Mouse (Mus musculus): Measurements from ENCODE around the gene Rps25.
"Not testable (repeated sequence)": the region's sequence is repeated elsewhere in the genome, so short reads cannot be mapped to it uniquely, and the experiment has no call there.

Gene Rps25

DNA sequence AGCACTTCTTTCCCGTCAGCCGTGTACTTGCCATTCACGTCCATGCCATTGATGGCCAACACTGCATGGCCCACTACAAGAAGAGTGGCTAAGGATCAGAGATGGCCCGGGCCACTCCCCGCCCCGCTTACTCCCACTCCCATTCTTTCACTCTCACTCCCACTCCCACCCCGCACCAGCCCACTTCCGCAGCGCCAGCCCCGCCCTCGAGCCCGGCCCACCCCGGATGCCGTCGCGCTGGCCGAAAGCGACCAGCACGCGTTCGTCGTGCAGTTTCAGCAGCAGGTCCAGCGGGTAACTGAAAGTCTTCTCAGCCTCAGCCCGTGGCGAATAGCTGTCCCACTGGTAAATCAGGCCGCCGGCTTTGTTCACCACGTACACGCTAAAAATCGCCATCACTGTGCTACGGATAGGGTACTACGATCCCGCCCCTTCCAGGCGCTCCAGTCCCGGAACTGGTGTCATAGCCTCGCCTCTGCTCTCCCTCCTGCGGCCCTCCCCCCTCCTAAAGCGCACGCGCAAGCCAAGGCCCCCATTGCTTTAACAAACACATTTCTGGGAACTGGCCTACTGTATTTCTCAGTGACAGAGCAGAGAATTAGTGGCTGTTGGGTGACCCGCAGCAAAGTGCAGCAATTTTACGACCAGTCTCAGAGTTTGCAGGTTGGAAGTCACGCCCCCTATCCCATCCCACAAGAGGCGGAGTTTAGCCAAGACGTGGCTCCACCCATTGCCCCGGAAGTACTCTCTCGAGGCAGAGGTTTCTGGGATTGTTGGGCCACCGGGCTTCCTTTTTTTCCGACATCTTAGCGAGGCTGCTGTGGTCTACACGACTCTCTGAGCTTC, at the start of gene Rps25, which contains the start of gene Trappc4:
TSS of gene Rps25 (plus strand) at position 234 of the 846 bp plus-strand sequence.
TSS of gene Trappc4 (minus strand) at position 695 of the 846 bp plus-strand sequence.
- peak; percentile 92 for DNase-seq (ENCODE audit: low read depth)

DNA sequence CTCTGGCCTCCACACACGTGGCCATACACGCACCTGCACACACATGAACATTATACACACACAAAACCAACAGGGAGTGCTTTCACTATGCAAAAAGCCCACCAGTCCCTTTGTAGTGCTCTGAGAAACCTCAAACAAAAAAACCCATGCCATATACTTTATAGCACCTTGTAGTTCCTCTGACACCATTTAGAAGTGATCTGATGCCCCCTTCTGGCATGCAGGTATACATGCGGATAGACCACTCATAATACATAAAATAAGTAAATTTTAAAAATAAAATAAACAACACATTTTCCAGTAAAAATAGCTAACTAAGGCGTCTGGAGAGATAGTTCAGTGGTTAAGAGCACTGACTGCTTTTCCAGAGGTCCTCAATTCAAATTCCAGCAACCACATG, 49.7 kb upstream of the Rps25 start:
- DNase-seq (ENCODE audit: low read depth): no peak

DNA sequence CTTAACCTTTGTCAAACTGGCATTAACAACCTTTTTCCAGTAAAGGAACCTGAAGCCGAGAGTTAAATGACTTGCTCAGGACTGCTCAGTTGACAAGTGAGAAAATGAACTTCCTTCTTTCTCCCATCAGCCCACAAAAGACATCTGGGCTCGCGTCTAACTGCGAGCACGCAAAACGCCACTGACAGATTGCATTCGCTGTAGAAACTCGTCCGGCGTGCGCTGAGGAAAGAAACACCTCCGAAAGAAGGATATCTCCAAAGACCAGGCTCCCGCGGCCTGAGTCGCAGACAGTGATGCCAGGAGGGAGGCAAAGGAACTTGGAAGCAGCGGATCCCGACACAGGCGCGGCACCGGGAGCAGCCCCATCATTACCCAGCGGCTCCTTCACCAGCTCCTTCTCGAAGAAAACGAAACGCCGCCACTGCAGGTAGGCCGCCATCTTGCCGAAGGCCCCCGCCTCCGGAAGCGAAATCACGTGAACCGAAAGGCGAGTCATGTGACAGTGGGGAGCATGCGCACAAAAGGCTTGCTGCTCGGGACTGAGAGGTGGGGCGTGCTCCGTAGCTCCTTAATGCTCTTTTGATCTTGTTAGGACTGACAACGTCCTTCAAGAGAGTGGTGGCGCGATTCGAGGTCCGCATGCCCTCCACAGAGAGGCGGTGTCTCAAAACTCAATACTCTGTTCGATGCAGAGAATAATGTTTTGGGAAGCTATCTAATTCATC, 45.6 kb upstream of the Rps25 start, which contains the start of gene Vps11:
TSS of gene Vps11 (minus strand) at position 481 of the 728 bp plus-strand sequence.
- DNase-seq (ENCODE audit: low read depth): peak; percentile 98

DNA sequence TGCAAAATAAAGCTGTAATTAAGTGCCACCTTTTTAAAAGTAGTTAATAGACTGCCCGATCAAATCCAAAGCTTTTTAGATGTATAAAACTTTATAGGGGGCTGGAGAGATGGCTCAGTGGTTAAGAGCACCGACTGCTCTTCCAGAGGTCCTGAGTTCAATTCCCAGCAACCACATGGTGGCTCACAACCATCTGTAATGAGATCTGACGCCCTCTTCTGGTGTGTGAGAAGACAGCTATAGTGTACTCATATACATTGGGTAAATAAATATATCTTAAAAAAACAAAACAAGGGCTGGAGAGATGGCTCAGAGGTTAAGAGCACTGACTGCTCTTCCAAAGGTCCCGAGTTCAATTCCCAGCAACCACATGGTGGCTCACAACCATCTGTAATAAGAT, 45.0 kb upstream of the Rps25 start:
- DNase-seq (ENCODE audit: low read depth): not testable (repeated sequence)

DNA sequence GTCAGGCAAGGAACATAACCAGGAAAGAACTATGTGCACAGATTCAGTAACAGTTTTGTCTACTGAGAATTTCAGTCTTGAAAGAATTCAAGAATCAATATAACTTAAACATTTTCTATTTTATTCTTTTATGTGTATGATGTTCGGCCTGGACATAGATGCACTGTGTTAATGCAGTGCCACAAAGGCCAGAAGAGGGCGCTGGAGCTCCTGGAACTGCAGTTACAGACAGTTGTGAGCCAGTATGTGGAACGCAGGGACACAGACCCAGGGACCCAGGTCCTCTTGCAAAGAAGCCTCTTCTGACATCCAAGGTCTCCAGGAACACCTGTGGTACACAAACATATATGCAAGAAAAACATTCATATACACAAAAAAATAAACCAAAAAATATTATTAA, 42.5 kb upstream of the Rps25 start:
- peak; percentile 35 for DNase-seq (ENCODE audit: low read depth)

DNA sequence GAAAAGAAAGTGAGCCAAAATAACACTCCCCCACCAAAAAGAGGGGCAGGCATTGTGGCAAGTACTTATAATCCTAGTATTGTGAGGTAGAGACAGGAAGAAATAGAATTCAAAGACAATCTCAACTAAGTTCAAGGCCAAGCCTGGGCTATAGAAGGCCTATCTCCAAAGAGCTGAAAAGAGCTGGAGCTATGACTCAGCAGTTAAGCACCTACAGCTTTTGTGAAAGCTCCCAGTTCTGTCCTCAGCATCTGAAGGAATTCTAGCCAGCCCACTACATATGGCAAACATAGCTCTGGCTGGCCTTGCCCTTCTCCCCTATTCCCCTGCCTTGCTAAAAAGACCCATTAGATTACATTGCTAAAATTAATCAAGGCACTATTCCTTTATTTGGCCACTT, 33.6 kb upstream of the Rps25 start:
- no peak for DNase-seq (ENCODE audit: low read depth)

DNA sequence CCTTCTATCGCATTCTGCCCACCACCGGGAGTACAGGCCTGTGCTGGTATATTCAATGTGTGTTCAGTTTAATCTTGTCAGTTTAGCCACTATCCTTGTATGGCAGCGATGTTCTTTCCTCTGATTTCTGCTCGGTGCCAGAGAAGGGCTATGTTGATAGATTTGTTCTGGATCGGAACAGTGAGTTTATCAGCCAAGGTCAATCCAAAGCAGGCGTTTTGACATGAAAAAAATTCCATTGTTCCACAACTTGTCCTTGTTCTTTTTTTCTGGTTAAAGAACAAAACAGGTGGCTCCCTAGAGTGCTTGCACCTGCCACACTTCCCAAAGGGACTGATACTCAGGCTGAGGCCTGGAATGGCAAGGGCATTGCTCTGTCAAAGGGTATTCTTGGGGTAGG, 30.8 kb upstream of the Rps25 start:
- no peak for DNase-seq (ENCODE audit: low read depth)

DNA sequence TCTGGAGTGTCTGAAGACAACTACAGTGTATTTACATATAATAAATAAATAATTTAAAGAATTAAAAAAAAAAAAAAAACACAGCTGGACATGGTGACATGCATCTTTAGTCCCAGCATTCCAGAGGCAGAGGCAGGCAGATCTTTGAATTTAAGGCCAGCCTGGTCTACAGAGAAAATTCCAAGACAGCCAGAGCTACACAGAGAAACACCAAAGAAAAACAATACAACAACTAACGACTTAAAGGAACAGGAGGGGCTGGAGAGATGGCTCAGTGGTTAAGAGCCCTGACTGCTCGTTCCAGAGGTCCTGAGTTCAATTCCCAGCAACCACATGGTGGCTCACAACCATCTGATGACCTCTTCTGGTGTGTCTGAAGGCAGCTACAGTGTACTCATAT, 29.6 kb upstream of the Rps25 start:
- DNase-seq (ENCODE audit: low read depth): not testable (repeated sequence)

DNA sequence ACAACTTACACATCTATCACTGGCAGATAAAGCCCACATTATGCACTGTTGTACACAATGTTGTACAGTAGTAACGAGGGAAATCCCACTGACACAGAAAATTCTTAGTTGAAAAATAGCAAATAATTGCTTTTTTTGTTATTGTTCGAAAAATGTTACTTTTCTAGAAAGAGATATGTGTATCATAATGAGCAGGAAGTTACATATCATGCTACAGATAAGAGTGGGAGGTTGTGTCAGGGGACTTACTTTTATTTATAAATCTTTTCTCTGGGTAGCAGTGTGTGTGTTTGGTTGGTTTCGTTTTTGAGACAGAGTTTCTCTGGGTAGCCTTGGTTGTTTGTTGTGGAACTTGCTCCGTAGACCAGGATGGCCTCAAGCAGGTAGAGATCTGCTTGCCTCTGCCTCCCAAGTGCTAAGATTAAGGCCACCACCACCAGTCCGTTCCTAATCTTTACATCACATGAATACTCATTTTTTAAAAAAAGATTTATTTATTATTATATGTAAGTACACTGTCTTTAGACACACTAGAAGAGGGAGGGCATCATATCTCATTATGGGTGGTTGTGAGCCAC, 28.7 kb upstream of the Rps25 start:
- DNase-seq (ENCODE audit: low read depth): no peak

DNA sequence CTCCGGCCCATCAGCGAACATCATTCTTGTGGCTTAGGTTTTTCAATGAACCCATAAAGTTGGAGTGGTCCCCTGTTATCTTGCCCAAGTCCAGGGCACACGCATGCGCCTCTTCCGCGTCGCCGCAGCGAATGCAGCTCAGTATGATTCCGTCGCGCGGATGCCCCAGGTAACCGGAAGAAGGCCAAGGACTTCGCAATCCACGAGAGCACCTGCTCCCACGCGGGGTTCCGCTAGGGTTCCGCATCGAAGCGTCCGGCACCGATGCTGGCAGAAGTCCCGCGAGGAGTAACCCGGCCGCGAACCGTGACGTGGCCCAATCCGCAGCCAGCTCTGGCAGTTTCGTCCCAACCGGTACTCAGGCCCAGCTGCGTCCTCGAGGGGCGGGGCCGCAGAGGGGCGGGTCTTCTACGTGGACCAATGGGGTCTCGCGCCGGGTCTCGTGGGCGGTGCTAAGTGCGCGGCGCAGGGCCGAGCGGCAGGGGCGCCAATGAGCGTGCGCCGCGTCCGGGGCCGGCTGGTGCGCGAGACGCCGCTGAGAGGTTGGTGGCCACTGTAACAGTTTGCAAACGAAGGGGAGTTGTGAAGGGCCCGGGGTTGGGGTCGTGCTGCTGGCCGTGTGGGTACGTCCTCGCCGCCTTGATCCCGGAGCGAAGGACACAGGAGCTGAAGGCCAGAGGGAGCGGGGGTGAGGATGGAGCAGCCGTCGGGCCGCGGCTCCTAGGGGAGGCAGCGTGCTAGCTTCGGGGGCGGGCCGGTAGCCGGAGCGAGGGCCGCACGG, 27.7 kb upstream of the Rps25 start, which contains the start of gene Hyou1:
TSS of gene Hyou1 (plus strand) at position 437 of the 781 bp plus-strand sequence.
- DNase-seq (ENCODE audit: low read depth): peak; percentile 91

DNA sequence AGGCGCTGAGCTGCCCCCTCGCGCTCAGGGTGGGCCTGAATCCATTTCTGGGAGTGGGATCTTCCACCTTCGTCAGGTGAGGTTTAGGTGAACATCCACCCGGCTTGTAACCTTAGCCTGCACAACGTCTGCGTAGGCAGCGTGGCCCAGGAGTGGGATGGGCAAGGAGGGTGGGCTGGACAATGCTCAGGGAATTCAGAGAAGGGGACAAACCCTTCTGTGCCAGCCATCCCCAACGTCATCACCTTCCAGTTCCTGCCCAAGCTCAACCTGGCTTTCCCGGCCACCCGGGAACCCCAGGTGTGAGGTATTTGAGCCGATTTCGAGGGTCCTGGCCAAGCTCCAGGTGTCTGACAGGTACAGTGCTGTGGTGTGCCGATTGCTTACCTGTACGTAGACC, 27.1 kb upstream of the Rps25 start:
- DNase-seq (ENCODE audit: low read depth): no peak

DNA sequence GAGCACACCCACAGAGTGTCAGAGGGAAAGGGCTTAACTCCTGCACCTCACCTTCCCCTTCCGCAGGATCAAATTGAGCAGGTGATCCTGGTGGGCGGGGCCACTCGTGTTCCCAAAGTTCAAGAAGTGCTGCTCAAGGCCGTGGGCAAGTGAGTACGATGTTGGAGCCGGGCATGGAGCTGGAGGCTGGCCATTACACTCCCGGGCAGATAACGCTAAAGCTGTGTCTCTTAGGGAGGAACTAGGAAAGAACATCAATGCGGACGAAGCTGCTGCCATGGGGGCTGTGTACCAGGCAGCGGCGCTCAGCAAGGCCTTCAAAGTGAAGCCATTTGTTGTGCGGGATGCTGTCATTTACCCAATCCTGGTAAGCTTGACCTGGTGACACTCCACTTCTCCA, 22.3 kb upstream of the Rps25 start:
- DNase-seq (ENCODE audit: low read depth): no peak

DNA sequence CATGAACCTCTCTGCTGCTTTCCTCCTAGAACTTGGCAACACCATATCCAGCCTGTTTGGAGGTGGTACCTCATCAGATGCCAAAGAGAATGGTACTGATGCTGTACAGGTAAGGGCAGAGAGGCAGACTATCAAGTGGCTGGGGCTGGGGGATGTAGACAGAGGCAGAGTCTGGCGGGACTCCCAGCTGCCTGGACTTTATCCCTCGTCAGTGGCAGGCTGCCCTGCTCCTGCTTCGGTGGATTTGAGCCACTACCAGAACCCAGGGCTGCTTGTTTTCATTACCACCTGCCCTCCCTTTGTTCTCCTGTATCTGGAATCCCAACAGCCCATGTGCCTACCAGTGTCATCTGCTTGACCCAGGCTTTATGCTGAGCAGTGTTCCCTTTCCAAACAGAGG, 19.7 kb upstream of the Rps25 start:
- no peak for DNase-seq (ENCODE audit: low read depth)

DNA sequence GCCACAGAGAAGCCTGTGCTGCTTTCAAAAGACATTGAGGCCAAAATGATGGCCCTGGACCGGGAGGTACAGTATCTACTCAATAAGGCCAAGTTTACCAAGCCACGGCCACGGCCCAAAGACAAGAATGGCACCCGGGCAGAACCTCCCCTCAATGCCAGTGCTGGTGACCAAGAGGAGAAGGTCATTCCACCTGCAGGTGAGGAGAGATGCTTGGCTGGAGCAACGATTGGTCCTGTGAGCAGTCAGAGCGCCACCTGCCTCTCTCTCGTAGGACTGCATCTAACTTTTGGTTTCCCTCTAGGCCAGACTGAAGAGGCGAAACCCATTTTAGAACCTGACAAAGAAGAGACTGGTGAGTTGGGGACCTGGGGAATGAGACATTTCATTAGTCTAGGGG, 17.7 kb upstream of the Rps25 start:
- DNase-seq (ENCODE audit: low read depth): no peak

DNA sequence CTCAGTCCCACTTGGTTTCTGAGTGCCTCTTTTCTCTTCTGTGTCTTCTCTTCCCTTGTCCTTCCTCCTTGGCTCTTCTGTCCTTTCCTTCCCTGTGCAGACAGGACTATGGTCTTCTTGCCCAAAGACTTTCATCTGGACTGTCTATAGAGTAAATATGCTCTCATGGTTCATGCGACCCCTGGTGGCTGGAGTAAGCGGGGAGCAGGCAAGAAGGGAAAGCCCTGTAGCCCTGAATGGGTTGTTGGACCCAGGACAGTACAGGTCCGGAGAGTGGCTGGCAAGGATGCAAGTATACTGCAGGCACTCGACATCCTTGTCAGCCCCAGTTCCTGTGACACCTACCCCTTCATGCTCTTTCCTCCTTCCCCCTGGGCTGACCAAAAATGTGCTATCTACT, 15.5 kb upstream of the Rps25 start:
- no peak for DNase-seq (ENCODE audit: low read depth)

DNA sequence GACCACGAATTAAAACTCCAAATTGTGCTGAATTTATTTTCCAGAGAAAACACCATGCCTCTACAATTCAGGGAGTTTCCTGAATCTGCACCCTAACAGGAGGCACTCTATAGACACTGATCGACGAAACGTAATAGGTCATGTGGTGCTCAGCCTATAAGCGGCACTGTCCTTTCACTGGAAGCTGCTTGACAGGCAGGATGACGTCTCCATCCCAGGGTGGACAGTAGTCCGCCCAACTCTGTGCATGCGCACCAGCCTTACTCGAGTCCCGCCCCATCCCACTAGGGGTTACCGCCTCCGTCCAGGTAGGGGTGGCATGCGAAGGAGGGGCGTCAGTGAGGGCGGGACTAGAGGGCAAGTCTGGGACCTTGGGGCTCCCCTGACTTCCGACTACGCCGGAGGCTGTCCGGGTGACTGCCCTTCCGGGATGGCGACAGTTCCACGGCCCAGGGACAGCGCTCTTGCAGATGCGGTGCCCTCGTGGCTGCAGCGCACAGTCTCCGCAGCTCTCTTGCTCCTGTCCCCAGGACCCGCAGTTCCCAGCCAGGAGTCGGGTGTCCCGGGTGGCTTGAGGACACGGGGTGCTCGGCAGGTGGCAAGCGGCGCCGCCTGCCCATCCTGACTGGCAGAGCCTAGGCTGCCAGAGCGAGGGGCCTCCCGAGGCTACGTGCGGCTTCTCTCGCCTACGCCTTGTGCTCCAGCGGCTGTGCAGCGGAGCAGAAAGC, 10.1 kb upstream of the Rps25 start, which contains the start of gene Slc37a4:
TSS of gene Slc37a4 (plus strand) at position 169 of the 728 bp plus-strand sequence.
- peak; percentile 97 for DNase-seq (ENCODE audit: low read depth)

DNA sequence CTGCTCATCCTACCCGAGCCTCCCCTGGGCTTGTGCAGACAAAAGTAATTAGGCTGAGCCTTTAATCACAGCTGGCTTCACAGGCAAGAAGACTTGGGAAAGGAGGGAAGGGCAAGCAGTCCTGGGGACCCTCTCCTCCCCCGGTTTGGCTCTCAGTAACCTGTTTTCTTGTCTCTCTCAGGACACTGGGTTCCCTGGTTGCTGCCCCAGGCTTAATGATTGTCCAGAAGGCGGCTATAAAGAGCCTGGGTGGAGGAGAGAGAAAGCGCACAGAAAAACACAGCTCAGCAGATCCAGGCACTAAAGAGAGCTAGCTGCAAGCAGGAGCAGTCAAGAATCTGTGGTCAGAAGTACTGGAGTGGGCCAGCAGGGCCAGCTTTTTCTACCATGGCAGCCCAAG, 8.9 kb upstream of the Rps25 start:
- no peak for DNase-seq (ENCODE audit: low read depth)

DNA sequence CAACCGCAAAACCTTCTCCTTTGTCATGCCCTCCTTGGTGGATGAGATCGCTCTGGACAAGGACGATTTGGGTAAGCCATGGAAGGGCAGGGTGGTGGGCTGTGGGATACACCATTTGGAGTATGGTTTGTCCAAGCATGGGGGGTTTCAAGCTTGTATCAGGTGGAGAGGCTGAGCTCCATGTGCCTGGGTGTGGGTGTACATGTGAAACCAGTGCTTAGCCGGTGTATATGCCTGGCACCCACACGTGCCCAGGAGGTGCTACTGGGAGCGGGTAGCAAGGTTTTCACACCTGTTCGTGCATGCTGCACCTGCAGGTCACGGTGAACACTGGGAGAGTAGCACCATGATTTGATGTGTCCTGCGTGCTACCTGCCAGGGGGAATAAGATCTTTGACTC, 8.4 kb upstream of the Rps25 start:
- no peak for DNase-seq (ENCODE audit: low read depth)

DNA sequence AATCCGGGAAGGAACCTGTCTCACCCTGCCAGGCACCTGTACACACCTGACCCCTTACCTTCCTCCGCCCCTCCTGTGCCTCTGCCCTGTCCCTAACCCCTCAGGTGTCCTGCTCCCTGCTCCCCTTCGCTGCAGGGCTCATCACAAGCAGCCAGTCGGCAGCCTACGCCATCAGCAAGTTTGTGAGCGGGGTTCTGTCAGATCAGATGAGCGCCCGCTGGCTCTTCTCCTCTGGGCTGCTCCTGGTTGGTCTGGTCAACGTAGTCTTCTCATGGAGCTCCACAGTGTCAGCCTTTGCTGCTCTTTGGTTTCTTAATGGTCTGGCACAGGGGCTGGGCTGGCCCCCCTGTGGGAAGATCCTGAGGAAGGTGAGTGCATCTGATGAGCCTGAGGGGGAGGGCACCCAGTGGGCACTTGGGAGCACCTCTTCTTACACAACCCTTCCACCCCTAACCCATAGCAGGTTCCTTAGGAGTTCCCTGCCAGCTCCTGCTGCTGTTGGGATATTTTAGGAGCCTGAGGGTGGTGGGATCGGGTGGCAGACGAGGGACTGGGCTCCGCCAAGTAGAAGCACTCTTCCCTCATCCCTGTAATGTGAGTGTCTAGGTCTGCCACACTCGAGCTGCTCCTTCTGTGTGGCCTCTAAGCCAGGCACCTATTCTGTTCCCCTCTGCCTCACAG, 7.7 kb upstream of the Rps25 start:
- no peak for DNase-seq (ENCODE audit: low read depth)

DNA sequence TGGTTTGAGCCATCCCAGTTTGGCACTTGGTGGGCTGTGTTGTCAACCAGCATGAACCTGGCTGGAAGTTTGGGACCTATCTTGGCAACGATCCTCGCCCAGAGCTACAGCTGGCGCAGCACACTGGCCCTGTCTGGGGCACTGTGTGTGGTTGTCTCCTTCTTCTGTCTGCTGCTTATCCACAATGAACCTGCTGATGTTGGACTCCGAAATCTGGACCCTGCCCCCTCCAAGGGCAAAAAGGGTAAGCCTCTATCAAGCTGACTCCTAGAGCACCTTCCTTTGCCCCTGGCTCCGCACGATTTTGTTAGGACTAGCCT, 7.2 kb upstream of the Rps25 start:
- DNase-seq (ENCODE audit: low read depth): no peak

DNA sequence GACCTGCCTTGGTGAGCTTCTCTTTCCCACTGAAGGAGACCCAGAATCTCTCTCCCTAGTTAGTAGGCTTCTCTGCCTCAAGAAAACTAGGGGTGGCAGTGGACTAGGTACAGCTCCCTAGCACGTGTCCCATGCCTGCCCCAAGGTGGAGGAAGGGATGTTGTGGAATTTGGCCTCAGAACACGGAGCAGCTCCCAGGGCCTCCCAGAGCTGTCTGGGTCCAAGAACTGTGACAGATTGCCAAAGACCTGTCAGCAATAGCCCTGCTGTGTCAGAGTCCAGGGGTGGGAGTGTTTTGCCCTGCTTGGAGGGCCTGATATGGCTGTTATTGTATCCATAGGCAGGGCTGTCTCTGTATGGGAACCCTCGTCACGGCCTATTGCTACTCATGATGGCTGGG, 5.9 kb upstream of the Rps25 start:
- no peak for DNase-seq (ENCODE audit: low read depth)

All from c-Kit-positive CD71-negative TER-119-negative erythroid progenitor cells, embryonic 14.5 days (primary cell).